Mouse (Mus musculus) liver, postnatal 0 days (tissue): ENCODE measurements around the gene Cyp2d26.

Experiments
- CTCF ChIP-seq: sonication (generic); IDR thresholded peaks from 2 replicates; pipeline ENCODE4 v1.5.1; 2016; ENCODE audit warnings: antibody characterized with exemption, low read depth
- EP300 ChIP-seq: IDR thresholded peaks from 2 replicates; pipeline ENCODE4 v1.6.1; 2016; ENCODE audit warnings: antibody characterized with exemption, low read depth, mild to moderate bottlenecking

DNA sequence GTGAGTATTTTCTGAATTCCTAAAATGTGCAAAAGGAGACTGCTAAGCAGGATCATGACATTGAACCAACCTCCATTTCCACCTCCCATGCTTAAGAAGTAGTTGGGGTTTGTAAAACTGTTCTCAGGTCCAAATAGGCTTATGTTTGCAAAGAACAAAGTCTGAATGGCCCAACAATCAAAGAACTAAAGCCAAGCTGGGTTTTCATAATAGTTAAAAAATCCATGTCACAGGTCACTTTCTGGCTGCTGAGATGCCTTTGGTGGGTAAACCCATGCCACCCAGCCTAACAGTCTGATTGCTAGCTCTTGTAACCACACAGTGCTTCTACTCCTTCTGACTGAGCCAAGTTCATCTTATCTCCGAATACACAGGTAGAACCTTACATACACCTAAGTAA lies 9.5 kb downstream of the Cyp2d26 start:
- TF ChIP-seq CTCF (no peak), EP300 (peak; percentile 45; the same call in 1 of the 2 replicates)
